Mouse (Mus musculus) urinary bladder, postnatal 25 days (tissue): Measurements from ENCODE around the gene Gm5640.
"Not testable (repeated sequence)": the region's sequence is repeated elsewhere in the genome, so short reads cannot be mapped to it uniquely, and the experiment has no call there.

ENCODE experiments used
- DNase-seq: peaks from one replicate; pipeline ENCODE4 v3.0.0; 2022; ENCODE audit warnings: low spot score

Gm5640 gene

DNA sequence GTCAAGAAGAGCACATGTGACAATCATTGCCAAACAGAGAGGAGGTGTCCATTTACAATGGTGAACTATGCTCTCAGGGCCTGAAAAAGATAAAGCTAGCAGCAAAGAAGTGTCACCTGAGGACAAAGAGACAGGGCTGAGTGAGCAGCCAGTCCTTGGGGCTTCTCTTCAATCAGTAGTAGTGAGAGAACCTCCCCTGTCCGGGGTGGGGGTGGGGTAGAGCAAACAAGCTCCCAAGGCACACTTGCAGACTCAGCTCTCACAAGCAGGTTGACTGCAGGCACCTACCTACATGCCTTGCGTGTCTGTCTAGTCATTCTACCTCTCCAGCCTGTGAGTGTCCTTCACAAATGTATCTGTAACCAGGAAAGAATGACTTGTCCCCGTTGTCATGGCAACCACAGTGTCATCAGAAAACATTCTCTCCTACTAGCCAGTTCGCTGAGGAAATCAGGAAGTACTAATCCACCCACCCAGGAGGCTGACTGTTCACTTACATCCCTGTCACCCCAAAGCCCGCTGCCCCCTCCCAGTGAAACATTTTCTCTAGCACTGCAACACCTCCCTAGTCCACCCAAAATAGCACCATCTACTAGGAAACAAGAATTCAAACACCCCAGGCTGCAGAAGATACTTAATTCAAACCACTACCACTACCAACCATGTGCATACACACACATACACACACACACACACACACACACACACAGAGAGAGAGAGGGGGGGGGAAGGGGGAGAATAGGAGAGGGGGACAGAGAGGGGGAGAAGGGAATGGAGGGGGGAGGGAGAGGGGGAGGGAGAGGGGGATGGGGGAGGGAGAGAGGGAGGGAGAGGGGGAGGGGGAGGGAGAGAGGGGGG is at the start of gene Gm5640:
Gm5640 (minus strand) TSS at position 170 of the 858 bp plus-strand sequence.
- DNase-seq = not testable (repeated sequence)

DNA sequence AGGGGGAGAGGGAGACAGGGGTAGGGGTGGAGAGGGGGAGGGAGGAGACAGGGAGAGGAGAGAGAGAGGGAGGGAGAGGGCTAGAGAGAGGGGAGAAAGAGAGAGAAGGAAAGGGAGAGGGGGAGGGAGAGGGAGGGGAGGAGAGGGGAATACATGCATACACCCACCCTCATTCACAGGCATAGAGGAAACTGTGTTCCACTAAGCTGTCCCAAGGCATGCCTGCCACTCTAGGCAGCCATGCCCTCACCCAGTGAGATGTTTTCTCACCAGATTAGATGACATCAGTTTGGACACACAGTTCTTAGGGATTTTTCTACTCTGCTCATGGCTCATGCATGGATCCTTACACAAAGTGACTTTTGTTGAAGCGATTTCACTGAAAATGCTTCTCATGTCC is 958 bp upstream of the Gm5640 start:
- DNase-seq = not testable (repeated sequence)

DNA sequence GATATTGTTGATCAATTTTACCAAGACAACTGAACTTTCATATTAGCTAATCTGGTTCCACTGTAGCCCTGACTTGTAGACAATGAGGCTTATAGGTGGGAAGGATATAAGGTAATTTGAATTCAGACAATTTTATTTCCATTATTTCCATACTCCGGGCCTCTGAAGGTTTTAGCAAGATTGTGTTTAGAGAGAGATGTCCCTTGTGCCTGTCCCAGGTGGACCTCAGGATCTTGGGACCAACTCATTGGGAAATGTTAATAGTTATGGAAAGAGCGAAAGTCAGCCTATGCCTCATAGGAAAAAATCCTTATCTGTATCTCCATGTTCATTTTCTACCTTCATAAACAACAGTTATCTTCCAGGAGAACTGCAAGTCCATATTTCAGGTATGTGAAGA is 53.1 kb downstream of the Gm5640 start, which contains the start of gene Olfr1325:
Olfr1325 (plus strand) TSS at position 301 of the 400 bp plus-strand sequence.
- no peak for DNase-seq
